10 mouse cellular contexts compared by ENCODE assay signal in the genomic region with DNA sequence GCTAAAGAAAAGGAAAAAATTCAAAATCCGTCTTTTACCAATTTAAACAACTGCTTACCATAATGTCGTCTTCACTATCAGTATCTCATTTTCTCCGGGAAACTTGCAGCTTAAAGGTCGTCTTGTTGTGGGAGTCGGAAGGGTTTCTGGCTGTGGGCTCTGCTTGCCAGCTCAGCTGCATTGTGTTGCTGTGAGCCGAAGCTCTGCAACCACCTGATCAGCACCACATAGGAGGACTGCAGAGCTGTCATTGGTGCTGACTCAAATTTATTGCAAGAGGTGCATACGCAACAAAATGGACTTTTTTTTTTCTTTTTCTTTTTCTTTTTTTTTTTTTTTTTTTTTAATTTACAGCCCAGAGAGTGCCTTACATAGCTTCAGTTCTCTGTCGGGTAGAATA. TPM values are rescaled to one million over a fixed set of nuclear protein-coding genes. Genes with fewer than 3 reads are reported as not detected.
DNase-seq lines count a peak whose midpoint lies in the region; ATAC-seq lines count a peak whose summit lies in the region.
"Had no signal": no experiment of that assay in that cellular context is flagged by ENCODE, and none has a peak within 500 bp of the region (broad histone marks: within the 10 kb centered on the region; RNA-seq: fewer than 3 reads in every experiment).

A gene (minus strand): TSS at position 240 of the 400 bp plus-strand sequence.

- no peaks in the 10 kb centered on the region for H3K27me3 ChIP-seq in hindbrain, embryonic 11.5 days (ENCODE audit: control insufficient read depth, insufficient read depth, low read length)
- H3K27me3 ChIP-seq in hindbrain, embryonic 10.5 days (ENCODE audit: insufficient read depth, poor library complexity, severe bottlenecking) = no peaks in the 10 kb centered on the region
- no peaks in the 10 kb centered on the region for H3K27me3 ChIP-seq in midbrain, embryonic 13.5 days
- H3K27me3 ChIP-seq: kidney, embryonic 15.5 days had no signal

- H3K4me1 ChIP-seq in hindbrain, embryonic 11.5 days (replicated peaks; ENCODE audit: control insufficient read depth, insufficient read depth, low read length) = no peaks in the 10 kb centered on the region
- peaks cover 10% of the 10 kb centered on the region for H3K4me1 ChIP-seq in hindbrain, embryonic 10.5 days (replicated peaks)
- peaks cover 16% of the 10 kb centered on the region for H3K4me1 ChIP-seq in midbrain, embryonic 13.5 days (replicated peaks)
- H3K4me1 ChIP-seq: kidney, embryonic 15.5 days had no signal

- H3K4me2 ChIP-seq in hindbrain, embryonic 11.5 days (replicated peaks; ENCODE audit: low read depth, low read length) = no peak within 1 kb of the TSS
- peak within 1 kb of the TSS; percentile 20; the same call in 1 of the 2 replicates for H3K4me2 ChIP-seq in midbrain, embryonic 13.5 days (replicated peaks)
- H3K4me2 ChIP-seq: kidney, embryonic 15.5 days had no signal

- H3K9ac ChIP-seq in hindbrain, embryonic 11.5 days (ENCODE audit: low read depth, low read length) = no peak within 1 kb of the TSS
- H3K9ac ChIP-seq in midbrain, embryonic 13.5 days (replicated peaks) = no peak within 1 kb of the TSS
- H3K9ac ChIP-seq: kidney, embryonic 15.5 days had no signal

- ATAC-seq in hindbrain, embryonic 11.5 days (ENCODE audit: low FRiP score) = no peak
- peak; percentile 55; the same call in 1 of the 2 replicates for ATAC-seq in midbrain, embryonic 13.5 days
- ATAC-seq in megakaryocyte progenitor cell, adult 5-6 weeks (replicated peaks; ENCODE audit: poor library complexity) = no peak
- ATAC-seq in megakaryocyte-erythroid progenitor cell, adult 5-6 weeks (replicated peaks; ENCODE audit: low FRiP score, low TSS enrichment, poor library complexity, severe bottlenecking) = no peak

- no peak within 1 kb of the TSS for H3K27ac ChIP-seq in hindbrain, embryonic 11.5 days (ENCODE audit: low read depth, low read length)
- H3K27ac ChIP-seq in hindbrain, embryonic 10.5 days = no peak within 1 kb of the TSS
- peak within 1 kb of the TSS; percentile 58 for H3K27ac ChIP-seq in midbrain, embryonic 13.5 days
- H3K27ac ChIP-seq: kidney, embryonic 15.5 days had no signal

- DNase-seq in hindbrain, embryonic 11.5 days (ENCODE audit: low spot score) = peak; percentile 7
- DNase-seq in hindbrain, embryonic 10.5 days (ENCODE audit: low spot score) = no peak
- DNase-seq in layer of hippocampus, adult 8-10 months (ENCODE audit: low spot score in 2 of 2) = peak; percentile 68 to 75
- DNase-seq in kidney, adult 8-10 months = no peak
- DNase-seq in MN1 (ENCODE audit: low spot score) = no peak
- DNase-seq: lung, postnatal 36 days had no signal

- no peak within 1 kb of the TSS for H3K4me3 ChIP-seq in hindbrain, embryonic 11.5 days (ENCODE audit: low read depth, low read length)
- H3K4me3 ChIP-seq in hindbrain, embryonic 10.5 days = no peak within 1 kb of the TSS
- H3K4me3 ChIP-seq in midbrain, embryonic 13.5 days (replicated peaks) = no peak within 1 kb of the TSS
- H3K4me3 ChIP-seq: kidney, embryonic 15.5 days had no signal

- WGBS in hindbrain, embryonic 11.5 days = 63% methylated on average over 8 of the region's 8 CpGs
- WGBS in hindbrain, embryonic 10.5 days = 57% methylated on average over 8 of the region's 8 CpGs
- WGBS in midbrain, embryonic 13.5 days = 17% methylated on average over 8 of the region's 8 CpGs

- no peaks in the 10 kb centered on the region for H3K9me3 ChIP-seq in hindbrain, embryonic 11.5 days (ENCODE audit: control insufficient read depth, low read length)
- H3K9me3 ChIP-seq in hindbrain, embryonic 10.5 days = no peaks in the 10 kb centered on the region
- H3K9me3 ChIP-seq in midbrain, embryonic 13.5 days = no peaks in the 10 kb centered on the region
- H3K9me3 ChIP-seq: kidney, embryonic 15.5 days had no signal

- H3K36me3 ChIP-seq in hindbrain, embryonic 11.5 days (ENCODE audit: control insufficient read depth, insufficient read depth, low read length) = no peaks in the 10 kb centered on the region
- no peaks in the 10 kb centered on the region for H3K36me3 ChIP-seq in hindbrain, embryonic 10.5 days
- H3K36me3 ChIP-seq in midbrain, embryonic 13.5 days = no peaks in the 10 kb centered on the region
- H3K36me3 ChIP-seq: kidney, embryonic 15.5 days had no signal

RNA-seq across cellular contexts. Expression of the gene that starts here (rescaled TPM):
- 0.32 and 0.73 TPM in 2 replicates for polyA plus RNA-seq in hindbrain, embryonic 11.5 days (2014; fragmentation: Nextera tagmentation; extraction: Ambion mirVana)
- polyA plus RNA-seq in hindbrain, embryonic 10.5 days (2016; fragmentation: Nextera tagmentation; extraction: Ambion mirVana) = 0.19 and 0.29 TPM in 2 replicates
- 10 to 100 TPM; 80.6 to 97.9 (median 89.5) TPM for total RNA-seq in layer of hippocampus, adult 8-10 months (2022)
- polyA plus RNA-seq in midbrain, embryonic 13.5 days (2015; fragmentation: Nextera tagmentation; extraction: Ambion mirVana) = 2.6 and 3.3 TPM in 2 replicates
- 0.67 and 0.98 TPM in 2 replicates for total RNA-seq in megakaryocyte progenitor cell, adult 5-6 weeks (2015)
- 0.14 and 0.33 TPM in 2 replicates for total RNA-seq in megakaryocyte progenitor cell, adult 5-6 weeks (2017)
- 0.20 TPM in 1 of 2 replicates, not detected in the other for total RNA-seq in megakaryocyte-erythroid progenitor cell, adult 5-6 weeks (2014; fragmentation: Nextera tagmentation)
- 0.69 TPM in 1 of 2 replicates, not detected in the other for total RNA-seq in megakaryocyte-erythroid progenitor cell, adult 5-6 weeks (2017)

Comparison
In these comparisons a context has a peak if more than half of its experiments do, and no peak if none do; other contexts are left out.
1. RNA of the gene that starts here (total RNA-seq): 80.6 to 97.9 TPM in layer of hippocampus, adult 8-10 months; 0.14 to 0.98 TPM in megakaryocyte progenitor cell, adult 5-6 weeks and 0.20 to 0.69 TPM in megakaryocyte-erythroid progenitor cell, adult 5-6 weeks; every median in the first group is over 10 times any median in the second.
2. Peak in DNase-seq in hindbrain, embryonic 11.5 days; RNA of the gene not detected or under 1 TPM.
3. DNase-seq: peak in layer of hippocampus, adult 8-10 months (2 of 2); none in hindbrain, embryonic 10.5 days (single experiment), kidney, adult 8-10 months (0 of 2) and MN1 (single experiment).